Mouse (Mus musculus) gonadal fat pad, adult 2 months (tissue): ENCODE measurements around the gene Pif1. TPM values are rescaled to one million over a fixed set of nuclear protein-coding genes. Genes with fewer than 3 reads are reported as not detected.

Experiments
- DNase-seq: peaks from one replicate; pipeline ENCODE4 v3.0.0-alpha.2; 2012; ENCODE audit warnings: low read depth
- polyA plus RNA-seq: library from polyadenylated mRNA; depleted of rRNA; stranded (reverse); fragments of >200 nt; gene quantifications from 2 replicates; pipeline ENCODE4 v1.2.3, GENCODE M21; 2012

Gene Pif1
- polyA plus RNA-seq, 1 experiment: 0.32 TPM

GRCm38 (mm10) chr9:65561016-65561415 is 25.9 kb upstream of the Pif1 start:
- no peak for DNase-seq

- no peak for DNase-seq
Observed at GRCm38 (mm10) chr9:65562081-65562506, 24.9 kb upstream of the Pif1 start.

- no peak for DNase-seq
Observed at GRCm38 (mm10) chr9:65563073-65563472, 23.9 kb upstream of the Pif1 start.

- no peak for DNase-seq
Observed at GRCm38 (mm10) chr9:65564698-65565097, 22.3 kb upstream of the Pif1 start.

- DNase-seq: no peak
Observed at GRCm38 (mm10) chr9:65568787-65569186, 18.2 kb upstream of the Pif1 start.

GRCm38 (mm10) chr9:65569491-65569971 is 17.4 kb upstream of the Pif1 start:
- no peak for DNase-seq

GRCm38 (mm10) chr9:65572837-65573236 is 14.1 kb upstream of the Pif1 start:
- no peak for DNase-seq

- no peak for DNase-seq
Observed at GRCm38 (mm10) chr9:65574513-65575392, 12.2 kb upstream of the Pif1 start.

GRCm38 (mm10) chr9:65575393-65576196 is 11.4 kb upstream of the Pif1 start:
- DNase-seq: no peak

GRCm38 (mm10) chr9:65576861-65577510 is 10.0 kb upstream of the Pif1 start:
- no peak for DNase-seq

GRCm38 (mm10) chr9:65577511-65578196 is 9.3 kb upstream of the Pif1 start:
- no peak for DNase-seq

GRCm38 (mm10) chr9:65578801-65579249 is 8.1 kb upstream of the Pif1 start:
- DNase-seq: no peak

GRCm38 (mm10) chr9:65579781-65580371 is 7.1 kb upstream of the Pif1 start, which contains the start of gene Plekho2:
Plekho2 (minus strand) TSS chr9:65580040.
- no peak for DNase-seq

- DNase-seq: peak; percentile 72
Observed at GRCm38 (mm10) chr9:65580401-65581256, 6.3 kb upstream of the Pif1 start.

- no peak for DNase-seq
Observed at GRCm38 (mm10) chr9:65583045-65583444, 3.9 kb upstream of the Pif1 start.

GRCm38 (mm10) chr9:65587270-65587572 is 261 bp downstream of the Pif1 start:
- no peak for DNase-seq

GRCm38 (mm10) chr9:65587573-65588358 is 806 bp downstream of the Pif1 start:
- DNase-seq: no peak

GRCm38 (mm10) chr9:65589091-65589490 is 2.1 kb downstream of the Pif1 start:
- DNase-seq: no peak

- DNase-seq: no peak
Observed at GRCm38 (mm10) chr9:65592721-65593120, 5.8 kb downstream of the Pif1 start.
